In genomic region chr13:94263943-94264342, GRCm38 (mm10) we compare ENCODE assay signal across 10 mouse cellular contexts. TPM values are rescaled to one million over a fixed set of nuclear protein-coding genes. Genes with fewer than 3 reads are reported as not detected.
A peak's percentile ranks its signal among the peaks of the same experiment; 100 is the strongest.
DNase-seq lines count a peak whose midpoint lies in the region; ATAC-seq and TF ChIP-seq lines count a peak whose summit lies in the region.
"Had no signal": no experiment of that assay in that cellular context is flagged by ENCODE, and none has a peak within 500 bp of the region (broad histone marks: within the 10 kb centered on the region; RNA-seq: fewer than 3 reads in every experiment).

No protein-coding gene starts in this region.

- in situ Hi-C loops in Patski (cut with MboI; ENCODE audit: low pct_unique_long_range_greater_than_20kb), result no loop called here

- no peak overlapping the region for H3K9ac ChIP-seq in intestine, embryonic 16.5 days (ENCODE audit: low read depth, low read length)
- H3K9ac ChIP-seq in midbrain, postnatal 0 days (replicated peaks; ENCODE audit: low read length, poor library complexity, severe bottlenecking), result no peak overlapping the region

- peak; percentile 44 for ATAC-seq in Patski
- peak; percentile 61 for ATAC-seq in intestine, embryonic 16.5 days
- ATAC-seq in midbrain, postnatal 0 days (ENCODE audit: low FRiP score), result no peak

- peaks cover 15% of the 10 kb centered on the region for H3K4me1 ChIP-seq in intestine, embryonic 16.5 days (ENCODE audit: control insufficient read depth, insufficient read depth, low read length)
- H3K4me1 ChIP-seq in midbrain, postnatal 0 days (ENCODE audit: insufficient read depth, low read length), result peaks cover 5% of the 10 kb centered on the region

- peak; percentile 18 to 37 for DNase-seq in heart, adult 18-20 months
- DNase-seq in heart, postnatal 36 days, result no peak
- DNase-seq in 3T3-L1 (ENCODE audit: low read depth, low spot score), result peak; percentile 71
- DNase-seq in Patski (ENCODE audit: low read depth, low spot score), result no peak
- DNase-seq in midbrain, postnatal 0 days (ENCODE audit: low spot score), result no peak
- DNase-seq in Muller cell, postnatal 12 days (ENCODE audit: inconsistent ontology term), result no peak
- no peak for DNase-seq in embryo, embryonic 9.5 days (ENCODE audit: extremely low spot score)
- DNase-seq: thymus, postnatal 25 days had no signal

- H3K4me2 ChIP-seq in intestine, embryonic 16.5 days (ENCODE audit: low read depth, low read length), result no peak overlapping the region
- no peak overlapping the region for H3K4me2 ChIP-seq in midbrain, postnatal 0 days (ENCODE audit: low read depth, low read length, poor library complexity, severe bottlenecking)

- WGBS in intestine, embryonic 16.5 days, result 51% methylated on average over 5 of the region's 5 CpGs
- WGBS in midbrain, postnatal 0 days, result 73% methylated on average over 5 of the region's 5 CpGs

- H3K4me3 ChIP-seq in intestine, embryonic 16.5 days (ENCODE audit: low read length), result no peak overlapping the region
- no peak overlapping the region for H3K4me3 ChIP-seq in midbrain, postnatal 0 days (ENCODE audit: low read depth, low read length)
- H3K4me3 ChIP-seq: layer of hippocampus, adult 2 months had no signal

- H3K27ac ChIP-seq in intestine, embryonic 16.5 days (ENCODE audit: low read length), result no peak overlapping the region
- no peak overlapping the region for H3K27ac ChIP-seq in midbrain, postnatal 0 days (ENCODE audit: low read depth, low read length)
- H3K27ac ChIP-seq: layer of hippocampus, adult 2 months had no signal

- no peaks in the 10 kb centered on the region for H3K36me3 ChIP-seq in intestine, embryonic 16.5 days (ENCODE audit: control insufficient read depth, insufficient read depth, low read length)
- H3K36me3 ChIP-seq in midbrain, postnatal 0 days (ENCODE audit: insufficient read depth, low read length), result no peaks in the 10 kb centered on the region

- intact Hi-C loops in heart, postnatal 36 days (cut with DNase I), result no loop called here

- no peaks in the 10 kb centered on the region for H3K9me3 ChIP-seq in intestine, embryonic 16.5 days (ENCODE audit: control insufficient read depth, low read length)
- no peaks in the 10 kb centered on the region for H3K9me3 ChIP-seq in midbrain, postnatal 0 days (ENCODE audit: low read length)

- POLR2A ChIA-PET in Patski (lab: Charles Lee), result no interaction called here

- no peak for TF ChIP-seq CTCF in Patski (IDR thresholded peaks at IDR 0.05)
- no peak for TF ChIP-seq CTCF in midbrain, postnatal 0 days (IDR thresholded peaks at IDR 0.05)

- H3K27me3 ChIP-seq in Patski, result no peaks in the 10 kb centered on the region
- no peaks in the 10 kb centered on the region for H3K27me3 ChIP-seq in intestine, embryonic 16.5 days (replicated peaks; ENCODE audit: control insufficient read depth, insufficient read depth, low read length)
- no peaks in the 10 kb centered on the region for H3K27me3 ChIP-seq in midbrain, postnatal 0 days (ENCODE audit: insufficient read depth, low read length)

- CTCF ChIA-PET in Patski (lab: Charles Lee), result interaction anchor here (1.2 kb wide), 1 partner anchor 15 kb away, joined by 3 read pairs; no protein-coding TSS in a partner anchor

RNA-seq across cellular contexts. Expression of gene Scamp1, which starts 21.7 kb away (rescaled TPM):
- 10 to 100 TPM; 31.8 to 32.2 TPM for total RNA-seq in heart, adult 18-20 months (2021)
- 10 to 100 TPM; 29.7 to 36.6 TPM for total RNA-seq in heart, postnatal 36 days (2021)
- polyA plus RNA-seq in Patski (2021), result 74.9 TPM
- 26.9 and 29.1 TPM in 2 replicates for polyA plus RNA-seq in intestine, embryonic 16.5 days (2015; fragmentation: Nextera tagmentation; extraction: Ambion mirVana)
- 124 and 162 TPM in 2 replicates for total RNA-seq in midbrain, postnatal 0 days (2014; rRNA removed)
- polyA plus RNA-seq in midbrain, postnatal 0 days (2015; fragmentation: Nextera tagmentation; extraction: Ambion mirVana), result 161 and 166 TPM in 2 replicates

Comparison
In these comparisons a context has a peak if more than half of its experiments do, and no peak if none do; other contexts are left out.
1. DNase-seq: peak in heart, adult 18-20 months (2 of 2) and 3T3-L1 (single experiment); none in heart, postnatal 36 days (0 of 2), Patski (single experiment), midbrain, postnatal 0 days (single experiment), Muller cell, postnatal 12 days (single experiment) and embryo, embryonic 9.5 days (single experiment).